Mouse (Mus musculus) cerebellum, adult 9-10 months (tissue): ENCODE data around the gene Snap25.
A peak's percentile ranks its signal among the peaks of the same experiment; 100 is the strongest.

ENCODE experiments used
- DNase-seq: peaks from one replicate; pipeline ENCODE4 v3.0.0; 2022

Gene Snap25

DNA sequence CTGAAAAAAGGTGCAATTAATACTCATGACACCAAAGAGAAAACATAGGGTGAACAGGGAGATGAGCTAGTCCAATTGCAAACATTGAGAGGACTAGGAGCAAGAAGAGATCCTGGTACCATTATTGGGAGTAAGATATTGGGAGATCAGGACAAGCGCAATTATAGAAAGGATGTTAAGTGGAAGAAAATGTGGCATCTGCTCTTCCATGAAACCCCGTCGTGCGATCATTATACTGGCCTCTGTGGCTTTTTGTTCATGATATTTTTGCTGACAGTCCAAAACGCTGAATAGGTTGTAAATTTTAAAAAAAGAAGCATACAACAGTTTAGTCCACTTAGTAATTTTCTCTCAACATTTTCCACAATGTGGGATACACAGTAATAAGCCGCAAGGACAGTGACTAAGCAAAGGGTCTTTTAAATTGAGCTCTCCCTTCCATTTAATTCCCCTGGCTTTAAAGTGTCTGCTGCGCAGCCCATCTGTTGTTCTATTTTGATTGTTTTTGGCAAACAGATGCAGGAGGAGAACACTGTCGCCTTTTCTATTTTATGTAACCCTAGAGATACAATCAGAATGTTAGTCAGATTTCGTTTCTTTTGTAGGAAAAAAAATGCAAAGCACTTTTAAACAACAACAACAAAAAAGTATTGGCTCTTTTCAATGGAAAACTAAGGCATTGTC is 103.6 kb downstream of the Snap25 start:
- peak; percentile 92 for DNase-seq

GRCm38 (mm10) chr2:136823751-136824716 is 110.8 kb downstream of the Snap25 start:
- DNase-seq = no peak

GRCm38 (mm10) chr2:136827612-136828011 is 114.4 kb downstream of the Snap25 start:
- DNase-seq = no peak
